8 mouse cellular contexts compared by ENCODE assay signal in the genomic region with DNA sequence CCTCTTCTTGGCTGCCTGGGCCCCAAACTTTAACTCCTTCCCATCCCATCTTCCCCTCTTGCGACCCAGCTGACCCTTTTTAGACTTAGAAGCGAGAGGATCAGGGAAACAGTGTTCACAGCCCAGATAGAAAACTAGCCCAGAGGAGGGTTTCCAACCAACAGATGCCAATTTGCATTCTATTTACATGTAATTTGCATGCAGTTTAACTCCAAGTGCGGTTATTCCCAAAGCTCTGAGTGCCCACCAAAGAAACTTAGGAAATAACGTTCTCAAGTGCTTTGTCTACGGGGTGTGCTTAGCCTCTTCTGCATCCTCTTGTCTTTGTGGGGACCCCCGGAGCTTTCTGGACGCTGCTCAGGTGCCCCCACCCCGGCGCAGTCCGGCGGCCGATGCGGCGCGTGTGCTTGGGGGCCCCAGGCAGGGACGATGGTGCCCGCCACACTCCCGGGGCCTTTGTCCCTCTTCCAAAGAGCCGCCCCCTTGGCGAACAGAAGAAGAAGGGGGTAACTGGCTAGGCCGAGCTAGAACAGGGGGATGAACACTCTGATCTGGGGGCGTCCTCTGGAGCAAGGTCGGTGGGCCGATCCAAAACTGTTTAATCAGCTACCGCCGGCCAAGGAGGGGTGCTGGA. TPM values are rescaled to one million over a fixed set of nuclear protein-coding genes. Genes with fewer than 3 reads are reported as not detected.
DNase-seq lines count a peak whose midpoint lies in the region; ATAC-seq and TF ChIP-seq lines count a peak whose summit lies in the region.

No protein-coding gene starts in this region.

- no peak for DNase-seq in lung, postnatal 10 days
- peak; percentile 56 to 60 for DNase-seq in cerebellum, postnatal 25 days
- peak; percentile 24 for DNase-seq in forelimb bud, embryonic 11.5 days (ENCODE audit: low read depth, low spot score)
- DNase-seq in limb, embryonic 14.5 days (ENCODE audit: low spot score), result no peak
- no peak for DNase-seq in right cerebral cortex, postnatal 36 days (ENCODE audit: low spot score in 2 of 2)
- no peak for DNase-seq in ovary, adult 18-20 months (ENCODE audit: low spot score)

- ATAC-seq in lung, embryonic 15.5 days (ENCODE audit: borderline replicate concordance, extremely low read depth, low FRiP score, low TSS enrichment), result no peak
- no peak for ATAC-seq in limb, embryonic 14.5 days (ENCODE audit: low FRiP score, low read depth)
- ATAC-seq in stomach, embryonic 15.5 days (ENCODE audit: insufficient read depth, low FRiP score, low read depth), result no peak

- no peaks in the 10 kb centered on the region for H3K9me3 ChIP-seq in lung, embryonic 15.5 days
- H3K9me3 ChIP-seq in limb, embryonic 14.5 days (ENCODE audit: control insufficient read depth, low read length), result no peaks in the 10 kb centered on the region
- no peaks in the 10 kb centered on the region for H3K9me3 ChIP-seq in stomach, embryonic 15.5 days

- H3K36me3 ChIP-seq in lung, embryonic 15.5 days, result no peaks in the 10 kb centered on the region
- no peaks in the 10 kb centered on the region for H3K36me3 ChIP-seq in limb, embryonic 14.5 days (ENCODE audit: control insufficient read depth, insufficient read depth, low read length)
- H3K36me3 ChIP-seq in stomach, embryonic 15.5 days, result no peaks in the 10 kb centered on the region

- peaks cover 40% of the 10 kb centered on the region for H3K4me1 ChIP-seq in lung, embryonic 15.5 days
- H3K4me1 ChIP-seq in limb, embryonic 14.5 days (ENCODE audit: control insufficient read depth, insufficient read depth, low read length), result peaks cover 20% of the 10 kb centered on the region
- peaks cover 36% of the 10 kb centered on the region for H3K4me1 ChIP-seq in stomach, embryonic 15.5 days

- no peaks in the 10 kb centered on the region for H3K27me3 ChIP-seq in lung, embryonic 15.5 days
- H3K27me3 ChIP-seq in limb, embryonic 14.5 days (ENCODE audit: control insufficient read depth, insufficient read depth, low read length), result no peaks in the 10 kb centered on the region
- no peaks in the 10 kb centered on the region for H3K27me3 ChIP-seq in stomach, embryonic 15.5 days (replicated peaks)

- WGBS in lung, embryonic 15.5 days, result 3% methylated on average over 26 of the region's 26 CpGs
- WGBS in limb, embryonic 14.5 days, result 2% methylated on average over 26 of the region's 26 CpGs
- 6% methylated on average over 26 of the region's 26 CpGs for WGBS in stomach, embryonic 15.5 days

- no peak overlapping the region for H3K27ac ChIP-seq in lung, embryonic 15.5 days
- H3K27ac ChIP-seq in limb, embryonic 14.5 days (replicated peaks; ENCODE audit: low read depth, low read length), result no peak overlapping the region
- H3K27ac ChIP-seq in stomach, embryonic 15.5 days, result no peak overlapping the region

- H3K4me2 ChIP-seq in lung, embryonic 15.5 days, result peak overlapping the region; percentile 95
- H3K4me2 ChIP-seq in limb, embryonic 14.5 days (replicated peaks; ENCODE audit: low read depth, low read length, severe bottlenecking), result peak overlapping the region; percentile 93
- peak overlapping the region; percentile 93 for H3K4me2 ChIP-seq in stomach, embryonic 15.5 days

- H3K9ac ChIP-seq in lung, embryonic 15.5 days, result peak overlapping the region; percentile 71
- peak overlapping the region; percentile 73 for H3K9ac ChIP-seq in limb, embryonic 14.5 days (ENCODE audit: low read depth, low read length, severe bottlenecking)
- H3K9ac ChIP-seq in stomach, embryonic 15.5 days, result peak overlapping the region; percentile 61

- peak overlapping the region; percentile 62 for H3K4me3 ChIP-seq in lung, embryonic 15.5 days
- peak overlapping the region; percentile 62 for H3K4me3 ChIP-seq in limb, embryonic 14.5 days (replicated peaks; ENCODE audit: low read length)
- H3K4me3 ChIP-seq in stomach, embryonic 15.5 days (replicated peaks), result peak overlapping the region; percentile 68

- TF ChIP-seq POLR2A in limb, embryonic 14.5 days (IDR thresholded peaks at IDR 0.05; ENCODE audit: borderline replicate concordance, extremely low read depth, insufficient read depth, insufficient read length), result no peak

RNA-seq across cellular contexts. Expression of a gene that starts 1.3 kb away (rescaled TPM):
- polyA plus RNA-seq in lung, embryonic 15.5 days (2015; fragmentation: Nextera tagmentation; extraction: Ambion mirVana), result 5.3 and 6.7 TPM in 2 replicates
- polyA plus RNA-seq in limb, embryonic 14.5 days (2012; rRNA removed), result 24.9 and 34.7 TPM in 2 replicates
- polyA plus RNA-seq in limb, embryonic 14.5 days (2014; fragmentation: Nextera tagmentation; extraction: Ambion mirVana), result 14.0 and 15.0 TPM in 2 replicates
- 3.0 and 4.7 TPM in 2 replicates for polyA plus RNA-seq in stomach, embryonic 15.5 days (2015; fragmentation: Nextera tagmentation; extraction: Ambion mirVana)

Comparison
In these comparisons a context has a peak if more than half of its experiments do, and no peak if none do; other contexts are left out.
1. DNase-seq: peak in cerebellum, postnatal 25 days (2 of 2) and forelimb bud, embryonic 11.5 days (single experiment); none in lung, postnatal 10 days (single experiment), limb, embryonic 14.5 days (single experiment), right cerebral cortex, postnatal 36 days (0 of 2) and ovary, adult 18-20 months (single experiment).
2. Peak in every context shown above with its lines, with median percentiles within 50 percentile points of each other: H3K4me2 ChIP-seq, H3K4me3 ChIP-seq and H3K9ac ChIP-seq.